Mouse (Mus musculus) cerebellum, adult 9-10 months (tissue): ENCODE data around the gene Mtnr1b.

Experiments used
- DNase-seq: peaks from one replicate; pipeline ENCODE4 v3.0.0; 2022

The Mtnr1b gene

DNA sequence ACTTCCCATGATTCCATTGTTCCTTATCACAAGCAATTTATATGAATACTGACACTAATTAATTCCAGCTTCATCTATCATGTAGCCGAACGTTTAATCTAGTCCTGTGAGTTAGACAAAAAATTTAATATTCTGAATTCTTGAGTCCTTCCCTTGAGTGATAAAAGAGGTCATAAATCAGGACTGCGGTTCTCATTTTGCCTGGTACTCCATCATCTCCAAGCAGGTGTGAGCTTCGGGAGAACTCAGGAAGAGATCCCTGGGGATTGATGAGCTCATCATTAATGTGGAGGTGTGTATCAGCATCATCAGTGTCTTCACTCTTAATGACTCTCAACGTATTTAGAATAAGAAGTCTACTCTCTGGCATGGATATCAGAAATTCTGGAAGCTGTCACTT lies 74.0 kb downstream of the Mtnr1b start:
- DNase-seq: no peak

DNA sequence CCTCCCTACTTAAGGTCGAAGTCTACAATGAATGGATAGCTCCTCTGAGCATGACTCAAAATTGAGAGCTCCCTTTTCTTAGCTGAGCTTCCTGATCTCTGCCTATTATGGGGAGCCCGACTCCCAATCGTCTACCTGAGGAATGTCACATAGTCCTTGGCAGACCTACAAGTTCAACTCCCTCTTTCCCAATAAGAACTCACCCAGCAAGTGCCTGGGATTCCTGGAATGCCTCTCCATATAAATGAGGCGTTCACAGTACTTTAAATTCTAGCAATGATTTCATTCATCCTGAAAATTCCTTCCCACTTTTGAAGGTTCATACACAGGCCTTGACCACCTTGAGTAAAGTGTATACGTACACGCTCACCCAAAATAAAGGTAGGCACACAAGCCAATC lies 79.9 kb downstream of the Mtnr1b start:
- no peak for DNase-seq

DNA sequence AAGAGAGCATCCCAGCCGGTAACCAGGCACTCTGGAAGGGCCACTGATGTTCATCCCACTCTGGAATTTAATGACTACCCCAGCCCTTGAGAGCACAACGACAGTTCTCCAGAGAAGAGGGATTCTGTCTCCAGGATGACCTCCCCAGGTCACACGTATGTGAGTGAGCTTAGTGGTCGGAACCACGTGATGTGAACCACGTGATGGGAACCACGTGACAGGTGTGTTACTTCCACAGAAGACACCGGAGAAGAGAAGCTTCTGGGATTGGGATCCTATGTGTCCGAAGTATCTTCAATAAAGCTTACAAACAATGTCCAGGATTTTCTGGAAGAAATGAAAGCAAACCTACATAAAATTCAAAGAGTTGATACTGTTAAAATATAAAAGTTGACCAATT lies 82.3 kb downstream of the Mtnr1b start:
- no peak for DNase-seq

DNA sequence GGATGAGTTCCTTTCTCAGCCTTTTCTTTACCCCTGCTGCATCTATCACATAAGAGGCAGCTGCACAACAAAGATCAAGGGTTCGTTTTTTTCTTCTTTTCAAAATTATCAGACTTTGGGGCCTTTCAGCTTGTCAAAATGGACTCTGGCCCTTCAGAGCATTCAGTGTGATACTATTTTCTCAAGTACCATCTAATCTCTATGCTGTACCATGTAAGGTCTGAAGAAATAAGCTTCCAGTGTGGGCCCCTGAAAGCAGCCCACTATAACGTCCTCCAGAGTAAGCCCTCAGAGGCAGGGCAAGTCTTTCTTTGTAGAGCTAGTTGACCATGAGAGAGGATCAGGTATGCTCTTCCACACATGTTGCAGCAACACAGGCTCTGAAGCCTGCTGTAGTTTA lies 87.7 kb downstream of the Mtnr1b start:
- DNase-seq: no peak

DNA sequence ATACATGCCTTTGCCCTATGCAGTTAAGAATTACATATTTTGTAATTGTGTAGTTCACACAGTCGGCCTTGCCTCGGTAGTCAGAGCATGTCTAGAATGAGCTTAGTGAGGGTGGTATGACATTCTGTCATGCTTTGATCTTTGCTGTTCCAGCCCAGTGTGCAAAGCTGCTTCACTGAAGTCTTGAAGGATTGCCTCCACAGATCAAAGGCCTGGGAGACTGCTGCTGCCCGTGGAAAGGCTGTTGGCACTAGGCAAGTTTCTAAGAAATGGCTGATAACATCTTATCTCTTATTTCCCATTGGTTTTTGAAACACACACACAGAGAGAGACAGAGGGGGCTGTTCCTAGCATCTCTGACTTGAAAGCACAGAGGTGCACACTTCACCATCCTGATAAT lies 88.2 kb downstream of the Mtnr1b start:
- DNase-seq: no peak

DNA sequence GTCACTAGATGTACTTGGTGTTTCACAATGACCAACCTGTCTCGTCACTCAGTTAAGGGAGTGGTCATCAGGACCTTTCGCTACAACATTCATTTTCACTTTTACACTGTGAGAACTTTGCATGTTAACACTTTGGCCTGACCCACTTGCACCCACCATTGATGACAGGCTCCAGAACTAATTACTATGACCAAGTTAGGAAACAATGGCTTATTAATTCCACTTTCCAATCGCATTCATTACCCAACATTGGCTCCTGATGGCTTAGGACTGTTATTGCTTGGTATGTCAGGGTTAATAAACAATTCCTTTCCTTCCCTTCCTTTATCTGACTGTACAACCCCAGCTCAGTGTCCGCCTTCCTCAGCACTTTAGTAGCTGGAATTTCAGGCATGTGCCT lies 92.4 kb downstream of the Mtnr1b start:
- no peak for DNase-seq

DNA sequence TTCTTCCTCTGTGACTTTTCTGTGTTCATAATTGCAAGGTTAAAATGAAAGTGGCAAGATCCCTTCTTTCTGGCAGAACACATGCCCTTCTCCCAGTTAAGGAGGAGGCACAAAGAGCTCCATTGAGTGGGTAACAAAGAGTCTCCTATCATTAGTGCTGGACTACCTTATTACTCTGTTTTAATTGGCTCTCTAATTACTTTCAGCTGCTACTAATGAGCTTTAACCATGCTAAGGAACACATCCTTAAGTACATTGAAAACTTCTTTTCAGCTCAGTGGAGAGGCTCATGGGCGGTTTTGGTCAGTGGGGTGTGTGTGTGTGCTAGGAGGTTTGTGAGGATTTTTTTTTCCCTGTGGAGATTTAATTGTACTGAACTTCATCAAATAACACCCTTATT lies 99.4 kb downstream of the Mtnr1b start:
- DNase-seq: no peak
